Mouse (Mus musculus) bone marrow, adult 2 months (tissue): ENCODE results near the gene Tmsb15b1.

Experiments
- CTCF ChIP-seq: fragments of 200-500 bp; IDR thresholded peaks from 2 replicates; pipeline ENCODE4 v1.5.1; 2011; ENCODE audit warnings: low read length, control low read depth; ENCODE audit not compliant: control insufficient read depth, insufficient read depth
- POLR2A ChIP-seq: fragments of 200-500 bp; IDR thresholded peaks from 2 replicates; pipeline ENCODE4 v1.6.1; 2011; ENCODE audit warnings: low read depth, mild to moderate bottlenecking, control low read depth, low read length, borderline replicate concordance; ENCODE audit not compliant: control insufficient read depth

DNA sequence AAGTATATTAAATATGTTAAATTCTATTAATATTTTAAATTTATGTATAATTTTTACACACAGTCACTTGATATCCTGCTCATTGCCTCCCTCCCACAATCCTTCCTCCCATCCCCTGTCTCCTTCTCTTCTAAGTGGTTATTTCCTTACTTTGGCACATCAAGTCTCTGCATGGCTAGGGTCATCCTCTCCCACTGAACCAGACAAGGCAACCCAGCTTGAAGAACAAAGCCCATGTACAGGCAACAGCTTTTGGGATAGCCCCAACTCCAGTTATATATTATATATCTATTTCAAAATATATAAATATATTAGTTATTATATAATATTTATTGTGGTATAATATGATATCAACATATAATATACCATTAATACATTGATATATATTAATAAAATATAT lies 50.8 kb downstream of the Tmsb15b1 start:
- no peak for TF ChIP-seq POLR2A
- TF ChIP-seq CTCF, result no peak
